Mouse (Mus musculus): ENCODE measurements around the gene Rbbp4. TPM values are rescaled to one million over a fixed set of nuclear protein-coding genes. Genes with fewer than 3 reads are reported as not detected.
A peak's percentile ranks its signal among the peaks of the same experiment; 100 is the strongest.

Rbbp4 gene
- total RNA-seq, 2 experiments from 2014 or later: 105 to 128 TPM

- no peak for ATAC-seq (replicated peaks; ENCODE audit: low FRiP score, low TSS enrichment, poor library complexity, severe bottlenecking)
Observed at GRCm38 (mm10) chr4:129357613-129358163, 22.5 kb upstream of the Rbbp4 start.

GRCm38 (mm10) chr4:129354236-129354635 is 19.1 kb upstream of the Rbbp4 start:
- ATAC-seq (replicated peaks; ENCODE audit: low FRiP score, low TSS enrichment, poor library complexity, severe bottlenecking): no peak

- no peak for ATAC-seq (replicated peaks; ENCODE audit: low FRiP score, low TSS enrichment, poor library complexity, severe bottlenecking)
Observed at GRCm38 (mm10) chr4:129353176-129353575, 18.0 kb upstream of the Rbbp4 start.

GRCm38 (mm10) chr4:129351111-129351510 is 15.9 kb upstream of the Rbbp4 start:
- ATAC-seq (replicated peaks; ENCODE audit: low FRiP score, low TSS enrichment, poor library complexity, severe bottlenecking): 0 out of 2 replicates have a peak, but pooled peaks have one; percentile 21

- ATAC-seq (replicated peaks; ENCODE audit: low FRiP score, low TSS enrichment, poor library complexity, severe bottlenecking): peak; percentile 88
Observed at GRCm38 (mm10) chr4:129350644-129351043, 15.5 kb upstream of the Rbbp4 start.

- no peak for ATAC-seq (replicated peaks; ENCODE audit: low FRiP score, low TSS enrichment, poor library complexity, severe bottlenecking)
Observed at GRCm38 (mm10) chr4:129346481-129347154, 11.4 kb upstream of the Rbbp4 start.

GRCm38 (mm10) chr4:129342705-129343104 is 7.5 kb upstream of the Rbbp4 start:
- no peak for ATAC-seq (replicated peaks; ENCODE audit: low FRiP score, low TSS enrichment, poor library complexity, severe bottlenecking)

- no peak for ATAC-seq (replicated peaks; ENCODE audit: low FRiP score, low TSS enrichment, poor library complexity, severe bottlenecking)
Observed at GRCm38 (mm10) chr4:129341888-129342287, 6.7 kb upstream of the Rbbp4 start.

DNA sequence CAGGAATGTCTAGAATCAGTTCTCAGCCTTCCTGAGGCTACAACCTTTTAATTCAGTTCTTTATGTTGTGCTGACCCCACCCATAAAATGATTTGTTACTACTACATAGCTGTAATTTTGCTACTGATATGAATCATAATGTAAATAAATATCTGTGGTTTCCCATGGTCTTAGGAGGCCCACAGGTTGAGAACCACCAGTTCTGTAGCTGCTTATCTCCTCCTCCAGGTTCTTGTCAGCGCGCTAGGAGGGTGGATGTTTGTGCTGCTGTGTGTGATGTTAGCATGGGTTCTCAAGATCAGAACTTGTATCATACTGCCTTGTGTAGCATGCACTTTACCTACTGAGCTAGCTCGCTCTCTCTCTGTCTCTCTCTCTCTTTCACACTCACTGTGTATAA is 4.6 kb upstream of the Rbbp4 start:
- ATAC-seq (replicated peaks; ENCODE audit: low FRiP score, low TSS enrichment, poor library complexity, severe bottlenecking): peak; percentile 58

- no peak for ATAC-seq (replicated peaks; ENCODE audit: low FRiP score, low TSS enrichment, poor library complexity, severe bottlenecking)
Observed at GRCm38 (mm10) chr4:129336291-129336690, 1.1 kb upstream of the Rbbp4 start.

DNA sequence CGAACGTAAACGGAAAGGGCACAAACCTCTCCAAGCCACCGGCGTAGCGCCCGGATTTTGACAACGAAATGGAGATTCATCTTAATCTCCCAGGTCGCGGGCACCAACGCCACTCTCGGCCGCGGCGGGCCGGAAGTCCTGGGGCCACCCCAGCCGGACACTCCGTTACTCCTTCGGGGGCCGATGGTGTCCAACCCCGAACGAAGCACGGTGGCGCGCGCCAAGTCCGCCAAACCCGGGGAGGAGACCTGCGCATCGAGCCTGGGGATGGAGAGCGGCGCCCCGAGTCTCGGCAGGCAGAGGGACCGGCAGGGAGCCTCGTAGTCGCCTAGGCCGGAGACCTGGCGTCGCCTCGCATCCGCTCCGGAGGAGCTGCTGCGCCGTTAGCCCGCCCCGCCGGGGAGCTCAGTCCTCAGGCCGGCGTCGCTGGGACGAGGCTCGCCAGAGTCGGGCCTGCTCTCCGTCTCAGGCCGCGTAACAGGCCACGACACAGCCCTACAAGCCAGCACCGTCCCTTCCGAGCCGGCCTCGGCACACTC is 424 bp downstream of the Rbbp4 start:
- peak; percentile 18 for ATAC-seq (replicated peaks; ENCODE audit: low FRiP score, low TSS enrichment, poor library complexity, severe bottlenecking)

- ATAC-seq (replicated peaks; ENCODE audit: low FRiP score, low TSS enrichment, poor library complexity, severe bottlenecking): no peak
Observed at GRCm38 (mm10) chr4:129332846-129333245, 2.3 kb downstream of the Rbbp4 start.

- no peak for ATAC-seq (replicated peaks; ENCODE audit: low FRiP score, low TSS enrichment, poor library complexity, severe bottlenecking)
Observed at GRCm38 (mm10) chr4:129326191-129326590, 9.0 kb downstream of the Rbbp4 start.

DNA sequence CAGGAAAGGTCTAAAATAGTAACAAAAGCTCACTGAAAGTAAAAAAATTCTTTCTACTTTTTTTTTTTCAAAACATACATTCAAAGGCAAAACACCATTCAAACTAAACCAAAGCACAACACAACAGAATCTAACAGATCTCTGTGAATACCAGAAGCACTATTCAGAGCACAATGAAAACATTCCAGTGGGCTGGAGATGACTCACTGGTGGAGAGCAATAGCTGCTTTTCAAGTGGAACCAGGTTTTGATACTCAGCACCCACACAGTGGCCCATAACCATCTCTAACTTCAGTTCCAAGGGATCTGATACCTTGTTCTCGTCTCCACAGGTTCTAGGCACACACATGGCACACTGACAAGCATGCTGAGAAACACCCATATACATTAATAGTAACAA is 10.4 kb downstream of the Rbbp4 start:
- no peak for ATAC-seq (replicated peaks; ENCODE audit: low FRiP score, low TSS enrichment, poor library complexity, severe bottlenecking)

GRCm38 (mm10) chr4:129323491-129323890 is 11.7 kb downstream of the Rbbp4 start:
- no peak for ATAC-seq (replicated peaks; ENCODE audit: low FRiP score, low TSS enrichment, poor library complexity, severe bottlenecking)

- no peak for ATAC-seq (replicated peaks; ENCODE audit: low FRiP score, low TSS enrichment, poor library complexity, severe bottlenecking)
Observed at GRCm38 (mm10) chr4:129322042-129322441, 13.1 kb downstream of the Rbbp4 start.

DNA sequence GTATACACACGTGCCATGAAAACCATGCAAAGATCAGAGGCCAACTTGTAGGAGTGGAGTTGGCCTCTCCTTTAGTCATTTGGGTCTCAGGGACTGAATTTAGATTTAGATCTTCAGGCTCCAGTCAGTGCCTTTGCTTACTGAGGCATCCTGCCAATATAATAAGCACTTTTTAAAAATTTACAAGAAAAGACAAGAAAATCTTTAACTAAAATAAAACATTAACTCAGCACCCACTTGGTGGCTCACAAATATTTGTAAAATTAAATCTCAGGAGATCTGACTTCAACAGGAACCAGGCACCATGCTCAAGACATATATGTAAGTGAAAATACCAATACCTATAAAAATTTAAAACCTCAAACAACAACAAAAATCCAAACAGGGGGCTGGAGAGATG is 14.3 kb downstream of the Rbbp4 start:
- ATAC-seq (replicated peaks; ENCODE audit: low FRiP score, low TSS enrichment, poor library complexity, severe bottlenecking): no peak

DNA sequence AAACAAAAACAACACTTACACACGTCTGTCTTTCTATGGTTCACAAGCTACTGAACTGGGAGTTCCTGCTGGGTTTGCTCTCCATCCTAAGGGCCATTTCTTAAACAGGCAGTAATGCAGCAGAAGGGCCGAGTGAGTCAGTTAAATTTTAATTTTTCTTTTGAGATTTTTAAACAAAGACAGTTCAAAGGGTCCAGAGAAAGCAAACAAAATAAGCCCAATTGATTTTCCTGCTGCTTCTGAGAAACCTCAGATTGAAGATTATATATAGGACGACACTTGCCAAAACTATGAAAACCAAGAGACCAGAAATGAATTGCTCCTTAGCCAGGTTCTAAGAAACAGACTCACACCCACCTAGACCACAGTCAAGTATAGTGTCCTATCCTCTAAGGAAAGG is 21.3 kb downstream of the Rbbp4 start:
- ATAC-seq (replicated peaks; ENCODE audit: low FRiP score, low TSS enrichment, poor library complexity, severe bottlenecking): no peak

DNA sequence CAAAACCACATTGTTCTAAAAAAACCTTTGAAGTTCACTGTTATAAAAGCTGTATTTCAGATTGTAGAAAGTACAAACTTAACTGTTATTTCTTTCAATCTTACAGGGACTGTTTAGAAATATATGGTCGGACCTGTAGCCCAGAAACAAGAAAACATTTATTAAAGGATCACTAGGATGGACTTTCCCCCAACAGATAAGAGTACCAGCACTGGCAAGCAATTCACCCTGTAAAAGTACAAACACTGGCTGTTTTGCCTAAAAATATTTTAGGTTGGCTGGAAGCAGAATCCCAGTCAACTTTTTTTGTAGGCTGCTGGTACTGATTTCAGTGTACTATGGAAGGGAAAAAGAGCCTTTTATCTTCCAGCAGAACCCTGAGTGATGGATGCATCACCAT is 27.2 kb downstream of the Rbbp4 start:
- no peak for ATAC-seq (replicated peaks; ENCODE audit: low FRiP score, low TSS enrichment, poor library complexity, severe bottlenecking)

DNA sequence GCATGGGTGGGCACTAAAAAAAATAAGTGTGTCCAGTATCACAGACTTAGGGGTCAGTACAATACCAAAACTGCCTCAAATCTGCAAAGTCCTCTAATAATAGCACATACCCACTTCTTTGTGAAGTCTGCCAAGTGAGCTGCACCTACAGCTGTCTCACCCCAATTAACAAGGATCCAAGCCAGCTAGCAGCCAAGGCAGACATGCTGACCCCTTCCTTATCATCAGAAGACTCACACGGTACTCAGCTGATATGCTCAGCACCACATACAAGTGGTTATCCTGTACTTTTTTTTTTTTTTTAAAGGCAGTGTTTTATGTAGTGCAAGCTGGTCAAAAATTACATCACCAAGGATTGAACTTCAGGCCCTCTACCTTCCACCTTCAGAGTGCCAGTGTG is 30.9 kb downstream of the Rbbp4 start:
- peak; percentile 97 for ATAC-seq (replicated peaks; ENCODE audit: low FRiP score, low TSS enrichment, poor library complexity, severe bottlenecking)

GRCm38 (mm10) chr4:129303816-129304215 is 31.4 kb downstream of the Rbbp4 start:
- ATAC-seq (replicated peaks; ENCODE audit: low FRiP score, low TSS enrichment, poor library complexity, severe bottlenecking): no peak
